Mouse (Mus musculus) heart, embryonic 14.5 days (tissue): ENCODE measurements at regions not wholly inside any gene's neighbourhood (a gene's known extent, or its start where the extent isn't known, plus 50 kb on each side); places are given as distances from the start of the nearest gene placed in this dataset.

ENCODE experiments used
- ATAC-seq: fragments of 200-750 bp; cut with Nextera tagmentation; 2 replicates; pipeline ENCODE4 v1.8.0; 2017; ENCODE audit warnings: low read depth, moderate TSS enrichment; ENCODE audit not compliant: insufficient number of reproducible peaks, insufficient read depth, low FRiP score
- H3K27ac ChIP-seq, 2 experiments: fragments of 200-500 bp in 1 of 2; fragments of 300-500 bp in 1 of 2; sonication (generic) in 1 of 2; replicated peaks in 1 of 2; 2 replicates each; pipeline ENCODE4 v1.5.1; 2012 to 2014; ENCODE audit warnings: low read depth in 2 of 2, low read length in 2 of 2, control low read depth in 1 of 2, mild to moderate bottlenecking in 1 of 2, mixed read lengths in 1 of 2; ENCODE audit not compliant: control insufficient read depth in 1 of 2, insufficient read depth in 1 of 2
- H3K27me3 ChIP-seq: fragments of 300-500 bp; sonication (generic); 2 replicates; pipeline ENCODE4 v1.6.1; 2014; ENCODE audit warnings: mild to moderate bottlenecking, low read length, control low read depth; ENCODE audit not compliant: control insufficient read depth, insufficient read depth
- H3K36me3 ChIP-seq: fragments of 300-500 bp; sonication (generic); 2 replicates; pipeline ENCODE4 v1.6.1; 2014; ENCODE audit warnings: mild to moderate bottlenecking, control low read depth, low read length, mixed read lengths; ENCODE audit not compliant: control insufficient read depth, insufficient read depth
- H3K4me1 ChIP-seq, 2 experiments: fragments of 200-500 bp in 1 of 2; fragments of 300-500 bp in 1 of 2; sonication (generic) in 1 of 2; 2 replicates each; pipeline ENCODE4 v1.6.1; 2012 to 2014; ENCODE audit warnings: low read length in 2 of 2, control low read depth in 1 of 2, mixed read lengths in 1 of 2; ENCODE audit not compliant: control insufficient read depth in 2 of 2, insufficient read depth in 2 of 2
- H3K4me2 ChIP-seq: fragments of 300-500 bp; sonication (generic); 2 replicates; pipeline ENCODE4 v1.6.1; 2014; ENCODE audit warnings: mild to moderate bottlenecking, low read length
- H3K4me3 ChIP-seq, 2 experiments: fragments of 200-500 bp in 1 of 2; fragments of 300-500 bp in 1 of 2; sonication (generic) in 1 of 2; 2 replicates each; pipeline ENCODE4 v1.5.1; 2012 to 2014; ENCODE audit warnings: low read length in 2 of 2, mild to moderate bottlenecking in 2 of 2, control low read depth in 1 of 2, low read depth in 1 of 2, moderate library complexity in 1 of 2; ENCODE audit not compliant: control insufficient read depth in 1 of 2, insufficient read depth in 1 of 2
- H3K9ac ChIP-seq: fragments of 300-500 bp; sonication (generic); 2 replicates; pipeline ENCODE4 v1.6.1; 2014; ENCODE audit warnings: mild to moderate bottlenecking, low read length
- H3K9me3 ChIP-seq: fragments of 300-500 bp; sonication (generic); 2 replicates; pipeline ENCODE4 v1.6.1; 2016; ENCODE audit warnings: low read length, control low read depth; ENCODE audit not compliant: control insufficient read depth
- WGBS: fragments of 180-500 bp; shearing (Covaris S2); extraction: QIAGEN DNeasy Blood & Tissue Kit; methylation state at CpG from one replicate; pipeline ENCODE4 v1.1.7; 2014; 5-methylcytosine and 5-hydroxymethylcytosine counted together

DNA sequence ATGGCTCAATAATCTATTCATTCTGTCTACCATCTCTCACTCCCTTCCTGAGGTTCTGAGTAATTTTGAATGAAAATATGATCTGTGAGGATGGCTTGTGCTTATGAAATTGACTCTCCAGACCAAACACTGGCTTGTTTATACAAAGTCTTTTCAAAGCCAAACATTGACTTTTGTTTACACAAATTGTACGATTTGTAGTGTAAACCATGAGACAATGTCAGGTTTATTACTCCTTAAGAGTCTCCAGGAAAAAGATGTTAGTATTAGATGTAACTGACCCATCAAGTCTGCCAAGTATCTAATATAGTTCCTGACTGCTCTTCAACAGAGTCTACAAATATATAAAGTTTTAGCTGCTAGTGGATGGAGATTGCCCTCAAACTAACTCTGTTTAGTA is 1039.5 kb downstream of the Diaph3 start:
- Histone ChIP-seq H3K4me1 (no peaks in the 10 kb centered on the region), H3K9me3 (no peaks in the 10 kb centered on the region), H3K36me3 (no peaks in the 10 kb centered on the region), H3K9ac (no peak overlapping the region), H3K27me3 (no peaks in the 10 kb centered on the region), H3K4me2 (no peak overlapping the region), H3K27ac (no peak overlapping the region), H3K4me3 (no peak overlapping the region)
- no peak for ATAC-seq
- 75% methylated on average over 1 of the region's 1 CpGs for WGBS

DNA sequence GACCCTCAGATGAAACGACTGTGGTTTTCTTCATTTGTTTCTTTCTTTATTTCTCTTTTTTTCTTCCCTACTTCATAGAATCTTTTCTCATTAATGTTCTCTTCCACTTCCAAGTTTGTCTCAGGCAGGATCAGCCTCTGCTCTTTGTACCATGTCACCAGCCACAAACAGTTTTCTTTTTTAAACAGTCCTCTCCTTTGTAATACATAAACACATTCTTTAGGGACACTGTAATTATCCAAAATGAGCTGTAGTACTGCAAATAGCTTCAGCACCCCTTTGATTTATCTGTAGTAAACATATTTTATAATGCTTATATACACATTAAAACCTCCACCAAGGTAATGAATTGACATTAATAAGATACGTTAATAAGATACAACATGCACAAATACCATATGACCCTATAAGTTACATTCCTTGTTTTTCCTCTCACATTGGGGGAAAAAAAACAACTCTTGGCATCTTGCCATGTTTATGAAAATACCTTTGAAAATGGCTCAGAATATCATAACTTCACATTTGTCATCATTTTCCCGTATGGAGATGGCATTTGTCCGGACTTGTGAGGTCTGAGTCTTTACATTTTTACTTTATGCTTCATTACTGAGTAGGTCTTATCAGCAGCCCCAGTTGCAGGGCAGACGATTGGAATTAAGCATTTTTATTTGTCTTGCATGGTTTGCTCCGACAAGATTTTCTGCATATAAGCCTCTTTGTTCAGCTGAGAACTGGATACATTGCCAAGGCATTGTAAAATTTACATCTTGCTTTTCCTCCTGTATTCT is 1070.5 kb downstream of the Diaph3 start:
- no peak overlapping the region for H3K9ac ChIP-seq
- H3K36me3 ChIP-seq = no peaks in the 10 kb centered on the region
- no peak overlapping the region for H3K27ac ChIP-seq
- no peak for ATAC-seq
- H3K9me3 ChIP-seq = no peaks in the 10 kb centered on the region
- no peaks in the 10 kb centered on the region for H3K27me3 ChIP-seq
- H3K4me3 ChIP-seq = no peak overlapping the region
- H3K4me2 ChIP-seq = no peak overlapping the region
- WGBS = 57% methylated on average over 6 of the region's 6 CpGs
- no peaks in the 10 kb centered on the region for H3K4me1 ChIP-seq

DNA sequence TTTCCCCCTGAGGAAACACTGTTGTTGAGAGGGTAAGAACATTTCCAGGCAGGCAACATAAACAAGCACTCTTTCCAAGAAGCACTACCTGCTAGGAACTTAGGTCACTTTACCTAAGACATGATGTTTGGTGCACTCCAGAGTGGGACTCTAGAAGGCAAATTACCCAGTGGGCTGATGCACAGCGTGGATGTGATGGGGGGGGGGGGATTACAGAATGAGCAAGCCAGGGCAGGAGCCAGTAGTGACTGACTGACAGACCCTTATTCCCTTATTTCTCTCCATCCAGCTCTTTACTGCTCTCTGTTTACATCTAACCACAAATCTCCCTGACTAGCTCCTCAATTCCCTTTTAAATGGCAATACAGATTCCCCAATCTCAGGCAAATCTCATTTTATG is 1071.7 kb downstream of the Diaph3 start:
- ATAC-seq = no peak
- H3K9ac ChIP-seq = no peak overlapping the region
- H3K4me1 ChIP-seq = no peaks in the 10 kb centered on the region
- 32% methylated on average over 1 of the region's 1 CpGs for WGBS
- no peak overlapping the region for H3K27ac ChIP-seq
- no peaks in the 10 kb centered on the region for H3K9me3 ChIP-seq
- no peaks in the 10 kb centered on the region for H3K36me3 ChIP-seq
- H3K4me2 ChIP-seq = no peak overlapping the region
- H3K4me3 ChIP-seq = no peak overlapping the region
- H3K27me3 ChIP-seq = no peaks in the 10 kb centered on the region

DNA sequence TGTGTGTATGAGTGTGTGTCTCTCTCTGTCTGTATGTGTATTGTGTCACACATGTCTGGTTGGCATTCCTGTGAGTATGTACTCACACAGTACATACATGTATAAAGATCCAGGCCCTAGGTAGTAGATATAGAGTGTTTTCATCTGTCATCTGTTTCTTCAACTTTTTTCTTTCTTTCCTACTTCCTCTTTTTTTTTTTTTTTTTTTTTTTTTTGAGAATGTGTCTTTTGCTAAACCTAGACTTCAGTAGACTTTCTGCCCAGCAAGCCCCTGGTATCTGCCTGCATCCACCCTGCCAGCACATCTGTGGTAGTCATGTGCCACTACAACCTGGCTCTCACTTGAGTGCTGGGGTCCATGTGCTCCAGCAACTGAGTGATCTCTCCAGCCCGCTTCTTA is 1073.3 kb downstream of the Diaph3 start:
- 72% methylated on average over 1 of the region's 1 CpGs for WGBS

DNA sequence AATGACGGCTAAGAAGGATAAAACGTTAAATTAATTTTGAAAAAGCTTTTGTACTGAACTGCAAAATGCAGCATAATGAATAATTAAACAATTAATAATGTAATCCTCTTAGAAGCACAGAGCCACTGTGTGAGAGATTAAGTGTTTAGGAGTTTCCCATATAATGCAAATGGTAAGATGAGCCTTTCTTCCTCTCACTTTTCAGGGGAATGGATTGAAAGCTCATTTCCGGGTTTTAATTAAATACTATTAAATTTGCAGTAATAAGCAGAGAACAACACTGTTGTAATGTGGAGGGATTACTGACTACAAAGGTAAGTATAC is 1077.5 kb downstream of the Diaph3 start:
- no peak overlapping the region for H3K4me2 ChIP-seq
- no peak overlapping the region for H3K9ac ChIP-seq
- H3K4me1 ChIP-seq = no peaks in the 10 kb centered on the region
- H3K27me3 ChIP-seq = no peaks in the 10 kb centered on the region
- H3K4me3 ChIP-seq = no peak overlapping the region
- no peaks in the 10 kb centered on the region for H3K36me3 ChIP-seq
- H3K9me3 ChIP-seq = no peaks in the 10 kb centered on the region
- 82% methylated on average over 3 of the region's 3 CpGs for WGBS
- no peak overlapping the region for H3K27ac ChIP-seq
- no peak for ATAC-seq

More for the DNA sequence above, 1073.3 kb downstream of the Diaph3 start:
- no peak overlapping the region for H3K4me3 ChIP-seq
- ATAC-seq = no peak
- H3K4me1 ChIP-seq = no peaks in the 10 kb centered on the region
- no peak overlapping the region for H3K27ac ChIP-seq
- no peaks in the 10 kb centered on the region for H3K36me3 ChIP-seq
- H3K9ac ChIP-seq = no peak overlapping the region
- H3K9me3 ChIP-seq = no peaks in the 10 kb centered on the region
- no peaks in the 10 kb centered on the region for H3K27me3 ChIP-seq
- no peak overlapping the region for H3K4me2 ChIP-seq

DNA sequence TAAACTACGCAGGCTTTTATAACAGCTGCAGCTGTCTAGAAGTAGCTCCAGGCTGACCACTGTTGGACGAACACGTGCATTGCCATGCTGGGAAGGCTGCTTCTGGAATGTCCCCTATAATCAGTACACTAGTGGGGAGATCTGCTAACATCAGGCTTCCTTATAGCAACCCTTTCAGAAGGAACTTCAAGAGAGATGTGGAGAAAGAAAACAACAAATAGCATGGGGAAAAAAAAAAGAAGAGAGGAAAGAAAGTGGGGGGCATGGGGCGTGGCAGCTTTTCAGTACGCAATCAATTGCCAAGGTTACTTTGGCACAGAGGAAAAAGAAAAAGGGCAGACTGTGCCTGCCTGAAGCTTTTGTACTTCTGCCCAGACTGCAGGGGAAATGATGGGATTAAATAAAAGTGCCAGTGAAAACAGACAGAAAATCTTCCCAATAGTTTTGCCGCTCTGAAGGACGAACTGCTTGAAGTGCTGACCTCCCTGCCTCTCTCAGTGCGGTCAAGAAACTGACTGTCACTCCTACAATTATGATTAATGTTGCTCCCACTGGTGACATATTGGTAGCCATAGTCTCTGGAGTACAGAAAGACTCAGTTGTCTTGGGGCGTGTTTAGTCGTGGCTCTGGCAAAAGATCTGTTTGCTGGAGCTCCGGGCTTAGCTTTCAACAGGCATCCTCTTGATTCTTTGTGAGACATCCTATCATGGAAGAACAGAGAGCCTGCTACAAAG is 1078.0 kb downstream of the Diaph3 start:
- no peak overlapping the region for H3K9ac ChIP-seq
- H3K4me1 ChIP-seq = no peaks in the 10 kb centered on the region
- H3K27ac ChIP-seq = no peak overlapping the region
- 68% methylated on average over 11 of the region's 11 CpGs for WGBS
- no peaks in the 10 kb centered on the region for H3K9me3 ChIP-seq
- no peak overlapping the region for H3K4me2 ChIP-seq
- no peaks in the 10 kb centered on the region for H3K27me3 ChIP-seq
- ATAC-seq = no peak
- H3K4me3 ChIP-seq = no peak overlapping the region
- H3K36me3 ChIP-seq = no peaks in the 10 kb centered on the region

DNA sequence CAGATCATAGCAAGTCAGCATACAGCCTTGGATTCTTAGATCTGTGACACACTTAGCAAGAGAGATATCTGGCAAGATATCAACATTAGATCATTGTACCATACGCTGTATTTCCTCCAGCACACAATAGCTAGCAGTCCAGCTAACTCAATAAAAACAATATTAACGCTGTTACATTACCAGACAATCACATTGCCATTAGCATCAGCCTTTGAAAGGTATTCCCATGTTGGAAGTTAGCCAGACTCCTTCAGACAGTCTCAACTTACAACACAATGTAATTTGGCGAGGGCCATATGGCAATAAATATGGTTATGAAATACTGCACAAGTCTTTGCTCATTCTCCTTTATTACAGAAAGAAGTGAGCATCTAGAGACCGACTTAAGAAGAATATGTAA is 1084.0 kb downstream of the Diaph3 start:
- H3K36me3 ChIP-seq = no peaks in the 10 kb centered on the region
- no peaks in the 10 kb centered on the region for H3K9me3 ChIP-seq
- 71% methylated on average over 4 of the region's 4 CpGs for whole genome bisulfite sequencing
- H3K4me2 ChIP-seq = no peak overlapping the region
- H3K4me1 ChIP-seq = no peaks in the 10 kb centered on the region
- no peaks in the 10 kb centered on the region for H3K27me3 ChIP-seq
- no peak overlapping the region for H3K9ac ChIP-seq
- ATAC-seq = no peak
- H3K4me3 ChIP-seq = no peak overlapping the region
- no peak overlapping the region for H3K27ac ChIP-seq

DNA sequence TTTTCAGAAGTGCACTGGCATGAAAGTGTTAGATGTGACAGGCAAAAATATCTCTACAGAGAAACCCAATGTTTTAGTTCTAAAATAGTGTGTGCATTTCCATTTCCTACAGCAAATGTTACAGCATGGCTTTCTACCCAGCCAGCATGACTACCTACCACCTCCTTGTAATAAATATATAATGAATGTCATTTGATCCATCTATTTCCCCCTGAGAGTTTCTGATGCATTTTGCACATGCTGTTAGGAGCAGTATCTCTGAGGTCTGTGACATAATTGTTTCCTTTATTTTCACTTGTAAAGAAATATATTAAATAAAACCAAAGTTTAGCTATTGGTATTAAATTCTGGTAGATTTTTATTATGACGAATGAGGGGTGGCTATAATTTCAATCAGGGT is 1086.4 kb downstream of the Diaph3 start:
- Histone ChIP-seq H3K4me1 (no peaks in the 10 kb centered on the region), H3K9me3 (no peaks in the 10 kb centered on the region), H3K36me3 (no peaks in the 10 kb centered on the region), H3K27me3 (no peaks in the 10 kb centered on the region), H3K9ac (no peak overlapping the region), H3K27ac (no peak overlapping the region), H3K4me3 (no peak overlapping the region), H3K4me2 (no peak overlapping the region)
- 87% methylated on average over 1 of the region's 1 CpGs for WGBS
- ATAC-seq = no peak
